Mouse (Mus musculus): ENCODE measurements around the gene Asna1.

Asna1 gene

GRCm38 (mm10) chr8:84989810-84990209 lies 35.3 kb downstream of the Asna1 start:
- in situ Hi-C loops (cut with MboI, MseI): loop anchor here (10.0 kb wide), 1 partner anchor 1245 kb away; the partner anchor contains the start of gene Adgre5

DNA sequence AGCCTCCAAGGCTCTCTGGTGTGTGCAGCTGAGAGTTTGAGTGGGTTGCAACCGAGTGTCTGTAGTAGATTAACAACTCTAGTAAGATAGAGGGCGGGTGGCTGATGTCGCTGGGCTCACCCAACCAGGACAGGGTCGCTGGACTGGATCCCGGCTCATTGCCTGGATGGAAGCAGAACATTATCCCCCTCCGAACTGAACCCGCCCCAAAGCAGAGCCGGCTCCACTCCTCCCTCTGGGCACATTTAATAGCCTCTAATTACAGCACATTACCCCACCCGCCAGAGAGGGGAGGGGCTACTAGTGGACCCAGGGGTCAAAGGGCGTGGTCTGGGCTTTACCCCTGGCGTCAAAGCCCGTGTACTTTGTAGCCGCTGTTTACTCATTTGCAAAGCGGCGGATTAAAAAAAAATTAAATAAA lies 35.8 kb downstream of the Asna1 start:
- in situ Hi-C loops (cut with MboI, MseI): loop anchor here (10.0 kb wide), 1 partner anchor 1245 kb away; the partner anchor contains the start of gene Adgre5

DNA sequence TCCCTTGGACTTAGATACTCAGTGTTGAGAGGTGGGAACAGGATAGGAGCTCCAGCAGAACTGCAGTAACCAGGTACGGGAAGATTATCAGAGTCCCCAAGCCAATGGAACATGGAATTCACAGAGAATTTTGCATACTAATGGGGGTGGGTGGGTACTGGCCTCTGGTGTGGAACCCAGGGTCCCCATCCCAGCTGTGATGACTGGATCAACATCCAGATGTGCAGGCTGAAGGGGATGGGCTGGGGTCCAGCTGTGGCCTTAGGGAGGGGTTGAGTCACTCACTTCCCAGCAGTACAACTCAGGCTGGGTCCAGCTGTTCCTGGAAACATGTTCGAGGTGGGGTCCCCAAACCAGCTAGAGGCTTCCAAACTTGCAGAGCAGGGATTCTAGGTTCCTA lies 37.2 kb downstream of the Asna1 start:
- in situ Hi-C loops (cut with MboI, MseI): loop anchor here (10.0 kb wide), 1 partner anchor 1243 kb away; the partner anchor contains the start of gene Adgre5

DNA sequence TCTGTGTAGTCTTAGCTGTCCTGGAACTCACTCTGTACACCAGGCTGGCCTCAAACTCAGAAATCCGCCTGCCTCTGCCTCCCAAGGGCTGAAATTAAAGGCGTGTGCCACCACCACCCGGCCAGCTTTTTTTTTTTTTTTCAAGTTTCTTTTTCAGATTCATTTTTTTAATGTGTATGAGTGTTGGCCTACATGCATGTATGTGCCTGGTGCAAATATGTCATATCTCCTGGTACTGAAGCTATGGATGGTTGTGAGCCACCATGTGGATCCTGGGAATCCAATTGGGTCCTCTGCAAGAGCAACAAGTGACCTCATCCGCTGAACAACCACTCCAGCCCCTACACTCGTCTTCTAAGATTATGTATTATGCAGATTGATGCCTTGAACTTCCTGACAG lies 37.7 kb downstream of the Asna1 start:
- in situ Hi-C loops (cut with MboI, MseI): loop anchor here (10.0 kb wide), 1 partner anchor 1243 kb away; the partner anchor contains the start of gene Adgre5

DNA sequence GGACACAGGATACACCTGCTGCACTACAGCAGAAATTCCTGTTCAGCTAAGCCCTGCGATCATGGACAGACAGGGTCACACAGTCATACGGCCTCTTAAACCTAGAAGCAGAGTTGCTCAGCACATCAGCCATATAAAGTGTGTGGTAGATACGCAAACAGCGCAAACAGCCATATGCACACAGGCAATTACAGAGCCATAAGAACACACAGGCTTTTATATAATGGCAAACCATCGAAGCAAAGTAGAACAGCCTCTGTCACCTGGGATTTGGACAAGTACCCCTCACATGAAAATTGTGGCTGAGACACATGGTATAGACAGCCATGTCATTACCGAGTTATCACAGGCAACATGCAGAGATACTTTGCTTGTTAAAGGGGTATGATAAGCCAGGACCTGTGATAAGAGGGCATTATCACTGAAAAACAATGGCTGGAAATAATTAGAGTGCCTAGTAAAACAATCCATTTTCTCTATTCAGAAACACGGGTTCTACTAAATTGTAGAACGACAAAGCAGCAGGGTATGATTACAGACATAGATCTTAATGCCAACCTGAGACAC lies 38.6 kb downstream of the Asna1 start:
- in situ Hi-C loops (cut with MboI, MseI): loop anchor here (10.0 kb wide), 1 partner anchor 1242 kb away; the partner anchor contains the start of gene Adgre5

GRCm38 (mm10) chr8:84985684-84986378 lies 39.2 kb downstream of the Asna1 start:
- in situ Hi-C loops (cut with MboI, MseI): loop anchor here (10.0 kb wide), 1 partner anchor 1241 kb away; the partner anchor contains the start of gene Adgre5

DNA sequence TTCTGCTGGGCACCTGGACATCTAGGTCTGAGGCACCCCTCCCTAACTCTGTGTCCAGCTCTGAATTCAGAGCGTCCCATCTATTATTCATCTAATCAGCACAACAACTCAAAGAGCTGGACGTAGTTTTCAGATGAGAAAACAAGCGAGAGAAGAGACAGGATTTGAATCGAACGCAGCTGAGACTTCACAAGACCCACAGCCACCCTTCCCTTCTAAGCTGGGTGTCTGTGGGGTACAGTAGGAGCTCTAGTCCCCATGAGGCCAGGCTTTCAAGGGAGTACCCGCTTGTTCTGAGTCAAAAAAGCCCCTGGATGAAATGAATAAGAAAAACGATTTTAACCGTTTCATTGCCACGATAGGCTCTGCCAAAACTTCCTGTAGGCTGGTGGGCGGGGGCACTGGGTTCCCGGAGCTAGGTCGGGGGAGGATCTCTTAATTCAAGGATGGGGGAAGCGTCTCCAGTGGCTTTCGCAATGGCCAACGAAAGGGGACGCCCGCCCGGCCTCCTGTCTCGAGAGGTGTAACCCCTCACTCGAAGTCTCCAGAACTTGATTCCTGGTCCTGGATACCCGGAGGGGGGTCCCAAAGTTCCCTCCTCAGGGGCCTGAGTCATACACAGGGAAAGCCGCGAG lies 39.9 kb downstream of the Asna1 start:
- in situ Hi-C loops (cut with MboI, MseI): loop anchor here (10.0 kb wide), 1 partner anchor 1240 kb away; the partner anchor contains the start of gene Adgre5

DNA sequence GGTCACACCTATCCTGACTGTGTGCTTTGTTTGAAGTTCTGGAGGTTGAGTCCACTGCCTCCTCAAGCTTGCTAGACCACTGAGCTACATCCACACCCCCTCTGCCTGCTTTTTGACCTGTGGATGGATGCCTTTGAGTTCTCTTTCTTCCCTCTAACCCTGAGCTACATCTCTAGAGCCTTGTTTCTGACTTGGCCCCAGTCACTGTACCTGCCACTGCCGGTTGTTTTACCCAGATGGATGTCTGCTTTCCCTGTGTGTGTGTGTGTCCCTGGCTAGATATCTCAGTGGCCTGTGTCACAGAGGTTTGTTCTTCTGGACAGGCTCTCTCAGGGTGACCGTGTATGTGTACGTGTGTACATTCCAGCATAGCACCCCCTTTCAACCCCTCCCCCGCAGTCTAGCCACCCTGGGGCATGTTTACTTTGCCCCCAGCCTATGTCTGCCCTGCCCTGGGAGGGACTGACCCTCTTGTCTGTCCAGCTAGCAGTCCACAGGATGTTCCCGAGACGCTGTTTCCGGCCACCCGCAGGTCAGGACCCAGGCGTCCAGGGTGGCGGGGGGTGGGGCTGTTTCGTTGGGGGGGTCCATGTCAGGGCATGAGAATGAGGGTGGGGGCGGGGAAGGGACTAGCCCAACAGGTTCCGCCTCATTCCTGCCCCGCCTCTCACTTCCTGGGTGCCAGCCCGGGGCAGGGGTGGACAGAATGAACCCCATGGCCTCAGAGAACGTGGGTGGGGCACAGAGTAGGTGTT lies 40.6 kb downstream of the Asna1 start:
- in situ Hi-C loops (cut with MboI, MseI): loop anchor here (10.0 kb wide), 1 partner anchor 1240 kb away; the partner anchor contains the start of gene Adgre5

GRCm38 (mm10) chr8:84982499-84983011 lies 42.5 kb downstream of the Asna1 start:
- in situ Hi-C loops (cut with MboI, MseI): loop anchor here (10.0 kb wide), 1 partner anchor 1238 kb away; the partner anchor contains the start of gene Adgre5

DNA sequence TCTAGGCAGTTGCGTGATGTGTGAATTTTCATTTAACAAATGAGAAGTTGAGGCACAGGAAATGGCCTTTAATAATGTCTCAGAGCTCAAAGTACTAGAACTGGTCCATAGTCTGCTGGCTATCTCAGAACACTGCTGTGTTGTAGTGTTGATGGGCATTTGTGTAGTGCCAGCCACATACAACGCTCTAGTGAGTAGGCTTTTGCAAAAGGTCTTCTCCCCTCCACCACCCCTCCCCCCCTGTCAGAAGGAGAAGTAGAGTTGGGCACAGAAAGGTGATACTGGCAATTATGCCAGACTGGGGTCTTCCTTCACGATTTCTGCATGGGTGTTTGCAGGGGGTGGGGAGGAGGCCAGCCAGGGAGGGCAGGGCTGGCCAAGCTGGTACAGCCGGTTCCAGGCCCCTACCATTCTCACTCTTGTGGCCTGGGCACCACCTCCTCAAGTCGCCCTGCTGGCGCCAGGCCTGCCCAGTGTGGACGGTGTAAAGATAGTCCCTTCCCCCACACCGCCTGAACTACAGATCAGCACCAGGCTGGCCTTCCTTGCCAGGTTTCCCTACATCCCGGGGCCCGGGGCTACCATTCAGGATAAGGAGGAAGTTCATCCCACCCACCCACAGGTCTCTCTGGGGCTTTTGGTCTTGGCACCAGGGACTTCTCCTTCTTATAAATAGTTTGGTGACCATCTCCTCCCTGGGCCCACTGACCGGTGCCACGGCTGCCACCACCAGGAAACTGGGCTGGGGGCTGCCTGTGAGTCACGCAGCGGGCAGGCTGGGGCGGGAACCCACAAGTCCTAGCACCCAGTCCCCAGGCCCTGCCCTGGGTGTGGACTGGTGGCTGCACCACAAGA lies 43.2 kb downstream of the Asna1 start:
- in situ Hi-C loops (cut with MboI, MseI): loop anchor here (10.0 kb wide), 1 partner anchor 1237 kb away; the partner anchor contains the start of gene Adgre5

DNA sequence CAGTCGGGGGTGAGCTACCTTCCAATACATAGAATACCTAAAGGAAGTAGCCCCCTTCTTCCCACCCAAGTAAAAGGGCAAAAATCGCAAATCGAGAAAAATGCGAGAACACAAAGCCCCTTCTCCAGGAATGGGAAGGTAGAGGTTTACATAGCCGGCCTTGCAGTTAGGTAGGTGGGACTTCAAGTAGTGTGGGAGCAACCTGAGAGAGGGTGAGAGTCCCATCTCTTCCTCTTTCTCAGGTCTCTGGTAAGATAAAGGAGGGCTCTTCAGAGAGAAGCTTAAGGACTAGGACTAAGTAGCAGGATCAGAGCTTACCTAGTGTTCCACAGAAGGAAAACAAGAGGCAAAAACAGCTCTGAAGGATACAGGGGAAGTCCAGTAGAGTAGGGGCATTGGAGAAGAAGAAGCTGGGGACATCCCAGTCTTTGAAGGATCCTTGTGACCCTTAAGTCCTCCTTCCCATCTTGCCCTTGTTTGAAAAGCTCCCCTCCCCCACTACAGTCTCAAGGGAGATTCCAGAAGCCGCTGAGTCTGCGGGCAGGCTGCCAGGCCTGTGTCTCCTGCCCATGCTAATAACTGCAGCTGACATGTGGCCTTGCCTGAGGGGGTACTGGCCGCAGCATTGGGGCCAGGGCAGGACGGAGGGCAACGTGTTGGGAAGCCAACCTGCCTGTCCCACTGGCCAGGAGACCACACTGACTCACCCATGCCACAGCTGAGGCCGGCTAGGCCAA lies 44.3 kb downstream of the Asna1 start:
- in situ Hi-C loops (cut with MboI, MseI): loop anchor here (10.0 kb wide), 1 partner anchor 1236 kb away; the partner anchor contains the start of gene Adgre5

GRCm38 (mm10) chr8:84979599-84980421 lies 45.3 kb downstream of the Asna1 start:
- in situ Hi-C loops (cut with MboI, MseI): loop anchor here (5.0 to 10.0 kb wide), 2 partner anchors 318 to 1235 kb away; partner anchors contain the start of genes Adgre5 and Ier2

DNA sequence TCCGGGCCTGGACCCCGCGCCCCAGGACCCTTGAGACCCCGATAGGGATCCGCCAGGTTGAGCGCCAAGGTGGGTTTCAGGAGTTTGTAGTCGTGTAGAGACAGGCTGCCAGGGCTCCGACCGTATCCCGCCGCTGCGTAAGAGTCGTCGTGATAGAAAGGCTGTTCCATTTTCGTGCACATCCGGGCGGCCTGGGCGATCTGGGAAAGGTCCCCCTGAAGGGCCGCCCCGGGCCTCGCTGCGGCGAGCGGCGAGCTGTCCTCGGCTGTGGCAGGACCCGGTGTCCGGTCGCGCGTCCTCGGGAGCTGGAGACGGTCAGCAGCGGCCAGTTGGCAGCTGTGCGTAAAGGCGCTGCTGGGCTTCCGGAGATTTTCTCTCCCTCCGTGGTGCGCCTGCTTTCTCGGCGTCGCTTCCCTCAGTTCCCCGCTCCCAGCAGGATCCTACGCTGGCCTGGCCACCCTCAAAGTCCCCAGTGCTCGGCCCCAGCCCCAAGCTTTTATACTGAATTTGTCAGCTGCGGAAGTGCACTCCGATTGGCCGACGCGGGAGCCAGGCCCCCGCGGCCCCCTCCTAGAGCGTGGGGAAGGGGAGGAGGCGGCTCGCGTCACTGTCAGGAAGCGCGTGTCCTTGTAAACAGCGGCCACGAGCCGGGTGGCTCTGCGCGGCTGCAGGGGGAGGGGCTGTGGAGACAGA lies 46.7 kb downstream of the Asna1 start, which contains the start of gene Junb:
Gene Junb (minus strand): TSS at position 471 of the 693 bp plus-strand sequence.
- in situ Hi-C loops (cut with MboI, MseI): loop anchor here (5.0 kb wide), 1 partner anchor 316 kb away; the partner anchor contains the start of gene Ier2

DNA sequence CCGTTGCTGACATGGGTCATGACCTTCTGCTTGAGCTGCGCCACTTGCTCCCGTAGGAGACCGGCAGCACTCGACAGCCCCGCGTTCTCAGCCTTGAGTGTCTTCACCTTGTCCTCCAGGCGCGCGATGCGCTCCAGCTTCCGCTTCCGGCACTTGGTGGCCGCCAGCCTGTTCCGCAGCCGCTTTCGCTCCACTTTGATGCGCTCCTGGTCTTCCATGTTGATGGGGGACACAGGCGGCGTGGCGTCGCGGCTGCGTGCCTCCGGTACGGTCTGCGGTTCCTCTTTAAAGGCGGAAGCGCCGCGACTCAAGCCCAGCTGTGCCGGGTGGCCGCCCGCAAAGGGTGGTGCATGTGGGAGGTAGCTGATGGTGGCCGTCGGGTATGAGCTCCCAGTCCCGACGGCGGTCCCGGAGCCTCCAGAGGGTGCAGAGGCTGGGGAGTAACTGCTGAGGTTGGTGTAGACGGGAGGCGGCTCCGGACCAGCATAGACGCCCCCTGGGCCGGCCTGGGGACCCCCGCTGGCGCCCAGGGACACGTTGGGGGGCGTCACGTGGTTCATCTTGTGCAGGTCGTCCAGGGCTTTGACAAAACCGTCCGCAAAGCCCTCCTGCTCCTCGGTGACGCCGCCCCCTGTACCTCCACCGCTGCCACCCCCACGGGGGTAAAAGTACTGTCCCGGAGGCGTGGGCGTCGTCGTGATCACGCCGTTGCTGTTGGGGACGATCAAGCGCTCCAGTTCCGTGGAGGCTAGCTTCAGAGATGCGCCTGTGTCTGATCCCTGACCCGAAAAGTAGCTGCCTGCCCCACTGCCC lies 47.4 kb downstream of the Asna1 start:
- in situ Hi-C loops (cut with MboI, MseI): loop anchor here (5.0 kb wide), 1 partner anchor 315 kb away; the partner anchor contains the start of gene Ier2

DNA sequence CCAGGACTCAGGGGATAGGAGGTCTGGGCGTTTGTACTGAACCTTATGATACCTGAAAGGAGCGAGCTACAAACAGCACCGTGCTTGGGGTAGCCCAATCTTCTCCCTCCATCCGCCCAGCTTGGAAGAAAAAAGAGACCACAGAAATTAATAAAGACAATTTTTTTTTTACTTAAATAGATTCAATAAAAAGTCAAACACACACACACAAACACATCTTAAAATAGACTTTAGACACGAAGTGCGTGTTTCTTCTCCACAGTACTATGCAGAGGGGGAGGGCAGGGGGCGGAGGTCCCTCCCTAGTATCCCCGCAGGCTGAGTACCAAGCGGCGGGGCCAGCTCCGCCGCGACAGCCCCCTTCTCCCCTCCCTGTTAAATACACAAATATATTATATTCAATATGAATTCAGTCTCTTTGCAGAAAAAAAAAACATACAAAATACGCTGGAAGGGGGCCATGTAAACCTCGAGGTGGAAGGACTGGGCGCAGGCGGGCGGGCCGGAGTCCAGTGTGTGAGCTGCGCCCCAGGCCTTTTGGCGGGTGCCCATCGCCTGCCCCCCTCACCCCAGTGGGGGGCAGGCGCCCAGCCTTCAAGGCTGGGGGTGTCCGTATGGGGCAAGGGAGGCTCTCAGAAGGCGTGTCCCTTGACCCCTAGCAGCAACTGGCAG lies 48.2 kb downstream of the Asna1 start:
- in situ Hi-C loops (cut with MboI, MseI): loop anchor here (5.0 kb wide), 1 partner anchor 315 kb away; the partner anchor contains the start of gene Ier2

Data from regulatory T cell (primary cell).